Mouse (Mus musculus): ENCODE results near the gene Serinc3.
"Not testable (repeated sequence)": the region's sequence is repeated elsewhere in the genome, so short reads cannot be mapped to it uniquely, and the experiment has no call there.

DNA sequence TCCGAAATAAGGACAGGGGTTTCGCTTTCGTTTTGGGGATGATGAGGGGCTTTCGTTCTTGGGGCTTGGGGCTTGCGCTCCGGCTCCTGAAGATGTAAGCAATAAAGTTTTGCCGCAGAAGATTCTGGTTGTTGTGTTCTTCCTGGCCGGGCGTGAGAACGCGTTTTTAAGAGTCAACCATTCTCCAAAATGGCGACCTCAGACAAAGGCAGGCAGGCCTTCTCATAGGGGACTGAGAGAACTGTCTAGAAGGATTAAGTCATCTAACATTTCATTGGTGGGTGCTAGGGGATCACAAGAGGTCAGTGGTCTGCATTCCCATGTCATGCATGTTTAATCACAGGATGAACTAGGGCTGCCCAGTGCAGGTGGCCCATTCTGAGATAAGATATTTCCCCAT is 10.8 kb upstream of the Serinc3 start:
- TF ChIP-seq POLR2A (IDR thresholded peaks at IDR 0.05; ENCODE audit: low read depth, low read length); CTCF (IDR thresholded peaks at IDR 0.05; ENCODE audit: borderline replicate concordance, insufficient read depth, low read length): not testable (repeated sequence)
